Mouse (Mus musculus) G1E (cell line): ENCODE results near the gene Gdap2. TPM values are rescaled to one million over a fixed set of nuclear protein-coding genes. Genes with fewer than 3 reads are reported as not detected.

ENCODE experiments used
- ATAC-seq: 2 replicates; pipeline ENCODE4 v1.8.0; 2016; ENCODE audit warnings: mild to moderate bottlenecking; ENCODE audit not compliant: insufficient number of reproducible peaks, poor library complexity, low FRiP score, severe bottlenecking; ENCODE audit errors: extremely low read depth
- DNase-seq: peaks from one replicate; pipeline ENCODE4 v3.0.0; 2012; ENCODE audit warnings: low spot score
- H3K27me3 ChIP-seq: 2 replicates; pipeline ENCODE4 v1.6.1; 2012; ENCODE audit warnings: mild to moderate bottlenecking, low read length, inconsistent platforms; ENCODE audit not compliant: insufficient read depth
- H3K36me3 ChIP-seq: replicated peaks from 2 replicates; pipeline ENCODE3; 2012; ENCODE audit warnings: mild to moderate bottlenecking, inconsistent platforms
- H3K4me1 ChIP-seq: 2 replicates; pipeline ENCODE4 v1.6.1; 2012; ENCODE audit warnings: low read depth, low read length, inconsistent platforms, mixed read lengths; ENCODE audit not compliant: insufficient read depth
- H3K4me3 ChIP-seq: 2 replicates; pipeline ENCODE4 v1.5.1; 2012; ENCODE audit warnings: low read depth, mild to moderate bottlenecking, inconsistent platforms, low read length, moderate library complexity, mixed read lengths
- H3K9me3 ChIP-seq: replicated peaks from 2 replicates; pipeline ENCODE4 v1.6.1; 2012; ENCODE audit warnings: inconsistent platforms
- CTCF ChIP-seq: IDR thresholded peaks from 2 replicates; pipeline ENCODE4 v1.5.1; 2012; ENCODE audit warnings: low read depth, low read length, inconsistent platforms, mixed read lengths
- GATA1 ChIP-seq: IDR thresholded peaks from 2 replicates; pipeline ENCODE4 v1.6.1; 2012; ENCODE audit warnings: borderline replicate concordance, low read length, inconsistent platforms, mixed read lengths
- GATA2 ChIP-seq: IDR thresholded peaks from 2 replicates; pipeline ENCODE4 v1.6.1; 2012; ENCODE audit warnings: low read depth, low read length, inconsistent platforms, borderline replicate concordance
- POLR2AphosphoS5 ChIP-seq: IDR thresholded peaks from 2 replicates; pipeline ENCODE4 v1.6.1; 2012; ENCODE audit warnings: low read depth, low read length, inconsistent platforms; ENCODE audit not compliant: insufficient replicate concordance
- TAL1 ChIP-seq: conservative IDR thresholded peaks from 2 replicates; pipeline ENCODE4 v1.6.1; 2012; ENCODE audit warnings: low read depth, low read length, inconsistent platforms, mixed read lengths
- polyA plus RNA-seq: library from polyadenylated mRNA; stranded (reverse); fragments of >175 nt; gene quantifications from 2 replicates; pipeline ENCODE4 v1.2.3, GENCODE M21; 2012
- total RNA-seq, 2 experiments: library from RNA; stranded (forward) in 1 of 2; stranded (reverse) in 1 of 2; fragments of 200-1000 nt in 1 of 2; fragments of >200 nt in 1 of 2; fragmentation: Nextera tagmentation in 1 of 2; gene quantifications; 2 replicates each; pipeline ENCODE4 v1.2.3; 2014 to 2017

The Gdap2 gene
- total and polyA plus RNA-seq, 3 experiments = 2.6 to 42.7 (median 41.7) TPM

GRCm38 (mm10) chr3:100163556-100163955 lies 1.4 kb downstream of the Gdap2 start:
- no peaks in the 10 kb centered on the region for H3K27me3 ChIP-seq
- no peaks in the 10 kb centered on the region for H3K9me3 ChIP-seq
- TF ChIP-seq GATA1 (no peak), CTCF (no peak), TAL1 (no peak), GATA2 (no peak), POLR2AphosphoS5 (no peak)
- DNase-seq = no peak
- no peak for ATAC-seq
- no peak overlapping the region for H3K4me3 ChIP-seq
- H3K4me1 ChIP-seq = peaks cover 23% of the 10 kb centered on the region
- H3K36me3 ChIP-seq = peaks cover 59% of the 10 kb centered on the region

GRCm38 (mm10) chr3:100164991-100165390 lies 2.8 kb downstream of the Gdap2 start:
- H3K36me3 ChIP-seq = peaks cover 60% of the 10 kb centered on the region
- TF ChIP-seq GATA2 (no peak), GATA1 (no peak), TAL1 (no peak), POLR2AphosphoS5 (no peak), CTCF (no peak)
- no peak for ATAC-seq
- no peak for DNase-seq
- no peak overlapping the region for H3K4me3 ChIP-seq
- peaks cover 20% of the 10 kb centered on the region for H3K4me1 ChIP-seq
- H3K27me3 ChIP-seq = no peaks in the 10 kb centered on the region
- H3K9me3 ChIP-seq = no peaks in the 10 kb centered on the region

- ATAC-seq = no peak
- TF ChIP-seq CTCF = no peak
- no peak for TF ChIP-seq GATA2
- no peak for TF ChIP-seq GATA1
- no peak for TF ChIP-seq TAL1
- no peak for TF ChIP-seq POLR2AphosphoS5
- no peaks in the 10 kb centered on the region for H3K9me3 ChIP-seq
- H3K27me3 ChIP-seq = no peaks in the 10 kb centered on the region
- no peak for DNase-seq
- peaks cover 92% of the 10 kb centered on the region for H3K36me3 ChIP-seq
- H3K4me1 ChIP-seq = no peaks in the 10 kb centered on the region
- H3K4me3 ChIP-seq = no peak overlapping the region
Measured at GRCm38 (mm10) chr3:100176031-100176430, 13.8 kb downstream of the Gdap2 start.

- Histone ChIP-seq H3K36me3 (peaks cover 84% of the 10 kb centered on the region), H3K4me1 (no peaks in the 10 kb centered on the region), H3K9me3 (no peaks in the 10 kb centered on the region), H3K4me3 (no peak overlapping the region), H3K27me3 (no peaks in the 10 kb centered on the region)
- ATAC-seq (no peak), DNase-seq (no peak)
- TF ChIP-seq GATA2 = no peak
- no peak for TF ChIP-seq GATA1
- TF ChIP-seq TAL1 = no peak
- no peak for TF ChIP-seq CTCF
- no peak for TF ChIP-seq POLR2AphosphoS5
Measured at GRCm38 (mm10) chr3:100180471-100180870, 18.3 kb downstream of the Gdap2 start.

- TF ChIP-seq CTCF = peak; percentile 26; the same call in 1 of the 2 replicates
- no peak for TF ChIP-seq POLR2AphosphoS5
- H3K9me3 ChIP-seq = no peaks in the 10 kb centered on the region
- H3K27me3 ChIP-seq = no peaks in the 10 kb centered on the region
- ATAC-seq (no peak), DNase-seq (peak; percentile 34)
- H3K4me3 ChIP-seq = no peak overlapping the region
- peaks cover 77% of the 10 kb centered on the region for H3K36me3 ChIP-seq
- no peaks in the 10 kb centered on the region for H3K4me1 ChIP-seq
Measured at GRCm38 (mm10) chr3:100189444-100189843, 27.3 kb downstream of the Gdap2 start.

GRCm38 (mm10) chr3:100189861-100190260 lies 27.7 kb downstream of the Gdap2 start:
- Histone ChIP-seq H3K27me3 (no peaks in the 10 kb centered on the region), H3K9me3 (no peaks in the 10 kb centered on the region), H3K4me3 (no peak overlapping the region), H3K4me1 (no peaks in the 10 kb centered on the region), H3K36me3 (peaks cover 75% of the 10 kb centered on the region)
- no peak for TF ChIP-seq TAL1
- no peak for ATAC-seq
- DNase-seq = no peak

GRCm38 (mm10) chr3:100194210-100194609 lies 32.0 kb downstream of the Gdap2 start:
- Histone ChIP-seq H3K27me3 (no peaks in the 10 kb centered on the region), H3K4me3 (no peak overlapping the region), H3K36me3 (peaks cover 74% of the 10 kb centered on the region), H3K9me3 (no peaks in the 10 kb centered on the region), H3K4me1 (no peaks in the 10 kb centered on the region)
- no peak for DNase-seq
- TF ChIP-seq POLR2AphosphoS5 (no peak), TAL1 (no peak), CTCF (no peak), GATA1 (no peak), GATA2 (no peak)
- ATAC-seq = no peak
